Mouse (Mus musculus): ENCODE measurements around the gene Lrig1. TPM values are rescaled to one million over a fixed set of nuclear protein-coding genes. Genes with fewer than 3 reads are reported as not detected.

Gene Lrig1
- 10 to 100 TPM; 11.7 to 14.9 TPM for total RNA-seq (2021)
- long read RNA-seq, experiment 1, full-length matches to known transcripts = 1 of 4 reads
- long read RNA-seq, experiment 1, partial matches to known transcripts = 0 of 4 reads
- long read RNA-seq, experiment 1, other reads (novel, unspliced or antisense) = 3 of 4 reads
- long read RNA-seq, experiment 2 = 0 reads

- peak; percentile 99 for DNase-seq
Observed at GRCm38 (mm10) chr6:94700067-94700491, at the start of gene Lrig1. Gene Lrig1, minus strand, starts transcription at chr6:94700158.

GRCm38 (mm10) chr6:94749626-94750025 lies 49.7 kb upstream of the Lrig1 start:
- no peak for DNase-seq

GRCm38 (mm10) chr6:94748361-94748760 lies 48.4 kb upstream of the Lrig1 start:
- DNase-seq = peak; percentile 17 to 32

GRCm38 (mm10) chr6:94740117-94740729 lies 40.3 kb upstream of the Lrig1 start:
- DNase-seq = peak; percentile 10 to 21

DNA sequence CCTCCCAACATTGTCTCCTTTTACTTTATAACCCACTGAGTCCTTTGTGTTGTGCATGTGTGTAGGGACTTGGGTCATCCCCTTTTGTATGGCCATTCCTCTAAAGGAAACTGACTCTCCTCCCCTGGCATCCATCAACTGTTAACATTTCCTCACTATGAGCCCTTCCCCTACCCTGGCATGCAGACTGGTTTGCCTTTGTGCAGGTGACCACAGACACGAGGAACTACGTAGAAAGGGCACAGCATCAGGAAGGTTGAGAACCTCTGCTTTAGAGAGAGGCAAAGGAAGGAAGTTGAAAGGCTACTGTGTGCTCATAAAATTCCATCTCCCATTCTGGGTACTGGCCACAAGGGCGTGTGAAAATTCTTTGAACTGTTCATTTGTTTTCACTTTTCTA lies 38.7 kb upstream of the Lrig1 start:
- no peak for DNase-seq

GRCm38 (mm10) chr6:94733878-94734277 lies 33.9 kb upstream of the Lrig1 start:
- DNase-seq = no peak

- DNase-seq = peak in 1 of 2 experiments; percentile 14
Observed at GRCm38 (mm10) chr6:94729847-94730246, 29.9 kb upstream of the Lrig1 start.

GRCm38 (mm10) chr6:94729132-94729531 lies 29.2 kb upstream of the Lrig1 start:
- DNase-seq = no peak

DNA sequence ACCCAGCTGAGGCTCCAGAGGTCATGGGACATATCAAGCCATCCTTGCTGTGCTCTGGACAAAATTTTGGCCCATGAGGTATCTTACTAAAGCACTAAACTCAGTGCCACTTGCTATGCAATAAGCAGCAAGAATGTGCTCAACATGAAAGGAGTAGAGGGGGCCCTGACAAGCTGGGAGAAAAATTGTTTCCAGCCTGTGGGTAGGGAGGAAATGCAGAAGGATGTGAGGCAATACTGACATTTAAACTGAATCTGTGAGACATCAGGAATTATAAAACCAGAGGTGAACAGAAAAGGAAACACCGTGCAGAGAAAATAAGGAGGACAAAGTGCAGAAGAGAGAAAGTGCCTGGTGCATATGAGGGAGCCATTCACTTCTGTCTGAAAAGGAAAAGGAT lies 24.7 kb upstream of the Lrig1 start:
- DNase-seq = no peak

GRCm38 (mm10) chr6:94718607-94719346 lies 18.8 kb upstream of the Lrig1 start:
- DNase-seq = no peak

GRCm38 (mm10) chr6:94717705-94718489 lies 17.9 kb upstream of the Lrig1 start:
- peak in 1 of 2 experiments; percentile 37 for DNase-seq

GRCm38 (mm10) chr6:94715645-94715940 lies 15.6 kb upstream of the Lrig1 start:
- DNase-seq = no peak

DNA sequence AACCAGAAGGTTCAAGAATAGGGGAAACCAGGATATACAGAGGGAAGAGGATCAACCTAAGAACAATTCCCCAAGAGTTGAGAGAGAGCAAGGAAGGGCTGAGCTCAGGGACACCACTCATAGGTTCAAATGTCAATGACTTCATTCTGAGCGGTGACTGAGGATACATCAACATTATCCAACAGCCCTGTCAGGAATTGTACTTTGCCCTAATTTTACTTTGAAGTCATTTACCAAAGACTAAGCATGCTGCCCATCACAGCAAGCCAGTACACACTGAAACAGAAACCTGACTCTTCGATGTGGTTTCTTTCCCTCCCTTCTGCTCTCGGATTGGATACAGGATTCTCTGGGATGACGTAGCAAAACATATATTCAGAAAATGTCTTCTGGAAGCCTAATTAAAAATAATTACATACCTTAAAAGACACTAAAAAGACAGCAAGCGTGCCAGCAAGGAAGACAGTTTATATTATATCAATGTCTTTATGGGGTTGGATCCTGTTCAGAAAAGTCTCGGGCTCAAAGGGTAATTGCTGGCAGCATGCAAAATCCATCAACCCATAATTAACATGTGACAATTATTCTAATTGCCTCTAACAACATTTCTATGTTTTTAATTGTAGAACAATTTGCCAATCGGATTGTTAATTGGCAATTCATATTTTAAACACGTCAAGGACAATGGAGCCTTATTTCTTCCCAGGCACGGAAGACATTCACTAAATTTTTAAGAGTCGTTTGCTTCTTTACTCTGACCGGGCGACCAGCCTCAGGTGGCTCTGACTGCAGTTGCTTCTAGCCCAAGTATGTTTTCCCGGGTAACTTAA lies 15.1 kb upstream of the Lrig1 start:
- DNase-seq = no peak

DNA sequence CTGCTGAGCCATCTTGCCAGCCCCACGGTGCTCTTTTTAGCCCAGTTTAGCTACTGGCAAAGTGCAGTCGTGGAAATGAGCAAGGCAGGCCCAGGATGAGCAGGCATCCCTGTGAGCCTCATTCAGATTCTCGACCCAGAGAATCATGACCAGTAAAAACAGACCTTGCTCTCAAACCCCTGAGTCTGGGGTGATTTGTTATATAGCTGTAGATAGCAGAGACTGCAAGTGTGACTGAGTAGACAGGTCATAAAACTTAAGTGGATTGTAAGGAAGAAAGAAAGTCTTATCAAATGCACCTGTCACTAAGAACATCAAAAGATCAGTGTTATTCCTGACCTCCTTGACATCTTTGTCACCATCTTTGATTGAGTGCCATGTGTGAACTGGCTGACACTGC lies 9.9 kb upstream of the Lrig1 start:
- DNase-seq = no peak

- DNase-seq = no peak
Observed at GRCm38 (mm10) chr6:94709150-94709549, 9.2 kb upstream of the Lrig1 start.

DNA sequence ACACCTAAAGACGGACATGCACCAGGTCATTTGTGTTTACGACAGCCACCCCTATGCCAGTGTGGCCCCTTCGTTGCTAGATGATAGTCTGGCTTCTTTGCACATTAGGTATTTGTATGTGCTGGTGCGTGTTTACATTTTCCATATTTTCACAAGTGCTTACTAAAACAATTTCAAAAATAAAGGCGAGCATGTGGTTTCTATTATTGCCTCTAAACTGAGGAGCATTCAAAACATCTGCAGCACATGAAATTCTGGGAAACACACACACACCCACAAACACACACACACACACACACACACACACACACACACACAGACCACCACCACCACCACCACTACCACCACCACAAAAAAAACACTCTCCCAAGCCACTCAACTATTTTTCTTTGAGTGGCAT lies 7.3 kb upstream of the Lrig1 start:
- DNase-seq = no peak

GRCm38 (mm10) chr6:94705931-94706330 lies 6.0 kb upstream of the Lrig1 start:
- no peak for DNase-seq

DNA sequence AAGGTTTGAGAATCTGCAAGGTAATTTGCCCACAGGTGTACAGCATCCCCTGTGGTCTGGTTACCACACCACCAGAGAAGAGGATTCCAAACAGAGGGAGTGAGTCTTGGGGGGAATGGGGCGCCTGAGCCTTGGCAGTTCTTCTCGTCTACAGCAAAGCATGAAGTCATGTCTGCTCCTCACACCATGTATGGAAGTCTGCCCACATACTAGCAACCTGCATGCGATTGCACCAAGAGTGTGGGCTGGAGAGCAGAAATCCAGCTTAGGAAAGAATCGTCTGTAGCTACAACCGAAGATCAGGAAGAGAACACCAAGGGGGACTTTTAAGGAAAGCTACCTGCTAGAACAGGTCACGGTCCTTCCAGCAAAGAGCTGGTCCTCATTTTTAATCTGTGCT lies 3.0 kb upstream of the Lrig1 start:
- DNase-seq = no peak

GRCm38 (mm10) chr6:94701071-94701470 lies 1.1 kb upstream of the Lrig1 start:
- peak in 1 of 2 experiments; percentile 46 for DNase-seq

DNA sequence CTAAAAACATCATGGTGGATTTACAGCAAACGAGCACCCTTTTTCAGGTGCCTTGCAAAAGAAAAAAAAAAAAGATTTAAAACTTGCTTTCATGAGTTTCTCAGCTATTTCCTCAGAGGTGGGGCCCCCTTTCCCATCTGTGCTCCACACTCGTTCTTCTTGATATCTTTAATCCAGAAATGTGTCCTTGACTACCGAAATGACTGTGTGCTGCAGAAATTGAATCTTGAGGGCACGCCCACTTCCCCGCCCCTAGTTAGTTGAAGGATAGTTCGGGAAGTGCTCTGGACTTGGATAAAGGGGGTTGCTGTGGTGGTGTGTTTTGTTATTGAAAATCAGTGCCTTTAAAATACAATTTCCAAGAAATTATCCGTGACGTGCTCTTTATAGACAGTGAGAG lies 654 bp upstream of the Lrig1 start:
- peak; percentile 83 to 88 for DNase-seq

- DNase-seq = peak; percentile 56 to 66
Observed at GRCm38 (mm10) chr6:94699173-94699987, 578 bp downstream of the Lrig1 start.

All from adrenal gland, postnatal 36 days (tissue).